Mouse (Mus musculus) spleen, adult 12 weeks (tissue): Measurements from ENCODE around the gene Gm4305.
"Not testable (repeated sequence)": the region's sequence is repeated elsewhere in the genome, so short reads cannot be mapped to it uniquely, and the experiment has no call there.

ENCODE experiments used
- DNase-seq: peaks from one replicate; pipeline ENCODE4 v3.0.0; 2022; ENCODE audit warnings: low spot score

The Gm4305 gene

GRCm38 (mm10) chr10:100350793-100351192 is at the start of gene Gm4305:
Gene Gm4305 (plus strand): TSS chr10:100351093.
- not testable (repeated sequence) for DNase-seq

- DNase-seq = not testable (repeated sequence)
Measured at GRCm38 (mm10) chr10:100335376-100335775, 15.5 kb upstream of the Gm4305 start, which contains the start of gene Gm4301. Gene Gm4301 (plus strand): TSS chr10:100335676.

GRCm38 (mm10) chr10:100340536-100340935 is 10.4 kb upstream of the Gm4305 start, which contains the start of gene Gm4302:
Gene Gm4302 (plus strand): TSS chr10:100340836.
- not testable (repeated sequence) for DNase-seq

GRCm38 (mm10) chr10:100345672-100346071 is 5.2 kb upstream of the Gm4305 start, which contains the start of gene Gm4303:
Gene Gm4303 (plus strand): TSS chr10:100345972.
- DNase-seq = not testable (repeated sequence)

- not testable (repeated sequence) for DNase-seq
Measured at GRCm38 (mm10) chr10:100356841-100357240, 5.9 kb downstream of the Gm4305 start.

GRCm38 (mm10) chr10:100361038-100361437 is 10.1 kb downstream of the Gm4305 start, which contains the start of gene Gm4307:
Gene Gm4307 (plus strand): TSS chr10:100361338.
- not testable (repeated sequence) for DNase-seq

GRCm38 (mm10) chr10:100382460-100382859 is 31.6 kb downstream of the Gm4305 start, which contains the start of gene Gm4312:
Gene Gm4312 (minus strand): TSS chr10:100382560.
- not testable (repeated sequence) for DNase-seq
